9 mouse cellular contexts compared by ENCODE assay signal in genomic region chr2:30660613-30660991, GRCm38 (mm10).
A peak's percentile ranks its signal among the peaks of the same experiment; 100 is the strongest.
DNase-seq lines count a peak whose midpoint lies in the region; ATAC-seq and TF ChIP-seq lines count a peak whose summit lies in the region.
"Had no signal": no experiment of that assay in that cellular context is flagged by ENCODE, and none has a peak within 500 bp of the region (broad histone marks: within the 10 kb centered on the region; RNA-seq: fewer than 3 reads in every experiment).

No protein-coding gene starts in this region.

- TF ChIP-seq POLR2A in cortical plate, adult 2 months (IDR thresholded peaks at IDR 0.05; ENCODE audit: extremely low read depth, insufficient read depth, low read length) = no peak

- peak; percentile 60 for DNase-seq in kidney, postnatal 10 days
- no peak for DNase-seq in kidney, postnatal 25 days
- DNase-seq in midbrain, embryonic 11.5 days (ENCODE audit: low spot score, missing footprints) = peak; percentile 91
- DNase-seq in layer of hippocampus, adult 9-10 months (ENCODE audit: low spot score) = no peak
- DNase-seq in left cerebral cortex, postnatal 36 days (ENCODE audit: low spot score in 2 of 2) = no peak
- no peak for DNase-seq in layer of hippocampus, adult 11-12 months (ENCODE audit: low spot score)

- H3K4me2 ChIP-seq in forebrain, embryonic 16.5 days (ENCODE audit: low read length) = no peak overlapping the region
- H3K4me2 ChIP-seq in midbrain, embryonic 11.5 days = 0 out of 2 replicates have a peak overlapping the region, but pooled peaks have one; percentile 13

- no peaks in the 10 kb centered on the region for H3K27me3 ChIP-seq in forebrain, embryonic 16.5 days (replicated peaks; ENCODE audit: control insufficient read depth, insufficient read depth, low read length)
- no peaks in the 10 kb centered on the region for H3K27me3 ChIP-seq in midbrain, embryonic 11.5 days (ENCODE audit: control insufficient read depth, insufficient read depth, low read length)

- H3K9me3 ChIP-seq in forebrain, embryonic 16.5 days (ENCODE audit: control insufficient read depth, low read length) = no peaks in the 10 kb centered on the region
- no peaks in the 10 kb centered on the region for H3K9me3 ChIP-seq in midbrain, embryonic 11.5 days (ENCODE audit: control insufficient read depth, low read length)

- TF ChIP-seq CTCF in cortical plate, adult 2 months (IDR thresholded peaks at IDR 0.05; ENCODE audit: extremely low read depth, insufficient read depth, low read length) = no peak

- peak overlapping the region; percentile 41; the same call in 1 of the 2 replicates for H3K9ac ChIP-seq in forebrain, embryonic 16.5 days (replicated peaks; ENCODE audit: low read depth, low read length)
- peak overlapping the region; percentile 68 for H3K9ac ChIP-seq in midbrain, embryonic 11.5 days (ENCODE audit: low read length)

- intact Hi-C loops in left cerebral cortex, postnatal 36 days (cut with DNase I) = no loop called here

- H3K36me3 ChIP-seq in forebrain, embryonic 16.5 days (ENCODE audit: control insufficient read depth, insufficient read depth) = no peaks in the 10 kb centered on the region
- H3K36me3 ChIP-seq in midbrain, embryonic 11.5 days (ENCODE audit: control insufficient read depth, insufficient read depth, low read length) = no peaks in the 10 kb centered on the region

- WGBS in forebrain, embryonic 16.5 days = 14% methylated on average over 10 of the region's 10 CpGs
- 8% methylated on average over 10 of the region's 10 CpGs for WGBS in midbrain, embryonic 11.5 days

- peaks cover 20% of the 10 kb centered on the region for H3K4me1 ChIP-seq in cortical plate, adult 2 months (ENCODE audit: control insufficient read depth, insufficient read depth, low read length)
- H3K4me1 ChIP-seq in forebrain, embryonic 16.5 days (replicated peaks; ENCODE audit: control insufficient read depth, insufficient read depth, low read length) = peaks cover 60% of the 10 kb centered on the region
- H3K4me1 ChIP-seq in midbrain, embryonic 11.5 days (ENCODE audit: control insufficient read depth, insufficient read depth, low read length) = peaks cover 51% of the 10 kb centered on the region

- peak overlapping the region; percentile 8; the same call in 1 of the 2 replicates for H3K27ac ChIP-seq in cortical plate, adult 2 months (ENCODE audit: insufficient read depth, low read length)
- peak overlapping the region; percentile 100 for H3K27ac ChIP-seq in forebrain, embryonic 16.5 days (ENCODE audit: low read length)
- H3K27ac ChIP-seq in midbrain, embryonic 11.5 days (ENCODE audit: low read depth, low read length) = peak overlapping the region; percentile 99

- H3K4me3 ChIP-seq in cortical plate, adult 2 months (ENCODE audit: insufficient read depth, low read length) = no peak overlapping the region
- no peak overlapping the region for H3K4me3 ChIP-seq in forebrain, embryonic 16.5 days (replicated peaks; ENCODE audit: low read length)
- H3K4me3 ChIP-seq in midbrain, embryonic 11.5 days (ENCODE audit: low read depth, low read length) = no peak overlapping the region
- H3K4me3 ChIP-seq: myocyte had no signal

- peak; percentile 11 for ATAC-seq in forebrain, embryonic 16.5 days
- ATAC-seq in midbrain, embryonic 11.5 days (ENCODE audit: low FRiP score) = no peak

Comparison
In these comparisons a context has a peak if more than half of its experiments do, and no peak if none do; other contexts are left out.
1. DNase-seq: peak in kidney, postnatal 10 days (single experiment) and midbrain, embryonic 11.5 days (single experiment); none in kidney, postnatal 25 days (0 of 2), layer of hippocampus, adult 9-10 months (single experiment), left cerebral cortex, postnatal 36 days (0 of 2) and layer of hippocampus, adult 11-12 months (single experiment).
2. H3K27ac ChIP-seq: peak in every context shown above with its lines; median percentile 100 in forebrain, embryonic 16.5 days; 99 in midbrain, embryonic 11.5 days; 8 in cortical plate, adult 2 months.